Mouse (Mus musculus) embryonic facial prominence, embryonic 11.5 days (tissue): ENCODE results near the gene Pagr1a. TPM values are rescaled to one million over a fixed set of nuclear protein-coding genes. Genes with fewer than 3 reads are reported as not detected.

Source experiments
- ATAC-seq: fragments of 200-750 bp; cut with Nextera tagmentation; replicated peaks from 2 replicates; pipeline ENCODE4 v1.8.0; 2017; ENCODE audit warnings: low read depth; ENCODE audit not compliant: insufficient number of reproducible peaks, low FRiP score, low TSS enrichment
- DNase-seq: peaks from one replicate; pipeline ENCODE4 v3.0.0-alpha.2; 2015; ENCODE audit warnings: low spot score
- H3K27ac ChIP-seq: fragments of 300-500 bp; sonication (generic); replicated peaks from 2 replicates; pipeline ENCODE4 v1.5.1; 2014; ENCODE audit warnings: mild to moderate bottlenecking, low read depth, low read length, control low read depth
- H3K27me3 ChIP-seq: fragments of 300-500 bp; sonication (generic); 2 replicates; pipeline ENCODE4 v1.6.1; 2014; ENCODE audit warnings: mild to moderate bottlenecking, low read length, moderate library complexity, mixed read lengths; ENCODE audit not compliant: control insufficient read depth, insufficient read depth
- H3K36me3 ChIP-seq: fragments of 300-500 bp; sonication (generic); replicated peaks from 2 replicates; pipeline ENCODE4 v1.6.1; 2014; ENCODE audit warnings: low read depth, mild to moderate bottlenecking, low read length, moderate library complexity, mixed read lengths; ENCODE audit not compliant: control insufficient read depth, insufficient read depth
- H3K4me1 ChIP-seq: fragments of 300-500 bp; sonication (generic); 2 replicates; pipeline ENCODE4 v1.6.1; 2014; ENCODE audit warnings: low read length, mixed read lengths; ENCODE audit not compliant: control insufficient read depth, insufficient read depth
- H3K4me2 ChIP-seq: fragments of 300-500 bp; sonication (generic); 2 replicates; pipeline ENCODE4 v1.6.1; 2014; ENCODE audit warnings: low read depth, mild to moderate bottlenecking, control low read depth, low read length, moderate library complexity
- H3K4me3 ChIP-seq: fragments of 300-500 bp; sonication (generic); 2 replicates; pipeline ENCODE4 v1.5.1; 2014; ENCODE audit warnings: low read depth, low read length, control low read depth
- H3K9ac ChIP-seq: fragments of 300-500 bp; sonication (generic); replicated peaks from 2 replicates; pipeline ENCODE4 v1.6.1; 2014; ENCODE audit warnings: mild to moderate bottlenecking, control low read depth, low read length
- H3K9me3 ChIP-seq: fragments of 300-500 bp; sonication (generic); replicated peaks from 2 replicates; pipeline ENCODE4 v1.6.1; 2016; ENCODE audit warnings: mild to moderate bottlenecking, low read length, inconsistent platforms, mixed read lengths; ENCODE audit not compliant: control insufficient read depth
- WGBS: fragments of 180-500 bp; shearing (Covaris S2); extraction: QIAGEN DNeasy Blood & Tissue Kit; methylation state at CpG from one replicate; pipeline ENCODE4 v1.1.7; 2014; 5-methylcytosine and 5-hydroxymethylcytosine counted together
- polyA plus RNA-seq: library from polyadenylated mRNA; unstranded; fragments of >200 nt; fragmentation: Nextera tagmentation; extraction: Ambion mirVana; gene quantifications from 2 replicates; pipeline ENCODE4 v1.2.1, GENCODE M21; 2014

Gene Pagr1a
- polyA plus RNA-seq, 1 experiment from 2014 or later = 75.3 TPM

DNA sequence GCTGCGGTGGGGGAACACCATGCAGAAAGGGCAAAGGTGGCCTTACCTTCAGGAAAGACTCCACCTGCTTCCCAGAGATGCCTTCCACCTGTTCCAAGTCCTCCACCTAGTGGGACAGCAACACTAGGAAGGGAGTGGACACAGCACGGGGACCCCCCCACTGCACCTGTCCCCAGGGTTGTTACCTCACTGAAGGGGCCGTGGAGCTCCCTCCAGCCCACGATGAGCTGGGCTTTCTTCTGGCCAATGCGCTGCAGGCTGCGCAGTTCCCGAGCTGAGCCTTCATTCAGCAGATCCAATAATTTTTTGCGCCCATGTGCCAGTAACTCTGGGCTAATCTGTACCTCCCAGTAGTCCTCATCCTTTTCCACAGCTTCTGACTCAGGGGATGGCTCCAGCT lies 10.7 kb upstream of the Pagr1a start:
- H3K36me3 ChIP-seq = peaks cover 12% of the 10 kb centered on the region
- 71% methylated on average over 8 of the region's 8 CpGs for WGBS

GRCm38 (mm10) chr7:127026984-127027726 lies 10.0 kb upstream of the Pagr1a start, which contains the start of gene Maz:
Gene Maz, minus strand, starts transcription at chr7:127027037.
- peak; percentile 85 for ATAC-seq
- H3K9me3 ChIP-seq = no peaks in the 10 kb centered on the region
- WGBS = 1% methylated on average over 56 of the region's 63 CpGs
- no peaks in the 10 kb centered on the region for H3K27me3 ChIP-seq
- H3K4me1 ChIP-seq = peaks cover 16% of the 10 kb centered on the region
- H3K4me2 ChIP-seq = peak within 1 kb of the TSS; percentile 97
- H3K27ac ChIP-seq = peak within 1 kb of the TSS; percentile 98
- H3K36me3 ChIP-seq = peaks cover 6% of the 10 kb centered on the region
- H3K4me3 ChIP-seq = peak within 1 kb of the TSS; percentile 99
- peak within 1 kb of the TSS; percentile 100 for H3K9ac ChIP-seq
- DNase-seq = peak; percentile 100

More for the DNA sequence above, 10.7 kb upstream of the Pagr1a start:
- Histone ChIP-seq H3K9me3 (no peaks in the 10 kb centered on the region), H3K4me3 (peak overlapping the region; percentile 99), H3K27me3 (no peaks in the 10 kb centered on the region), H3K27ac (peak overlapping the region; percentile 53), H3K4me1 (peaks cover 15% of the 10 kb centered on the region), H3K4me2 (peak overlapping the region; percentile 32), H3K9ac (peak overlapping the region; percentile 51)
- DNase-seq (no peak), ATAC-seq (no peak)

GRCm38 (mm10) chr7:127026616-127026983 lies 9.4 kb upstream of the Pagr1a start:
- Histone ChIP-seq H3K9me3 (no peaks in the 10 kb centered on the region), H3K27ac (peak overlapping the region; percentile 98), H3K36me3 (peaks cover 6% of the 10 kb centered on the region), H3K4me2 (peak overlapping the region; percentile 97; the same call in 1 of the 2 replicates), H3K4me1 (peaks cover 16% of the 10 kb centered on the region), H3K27me3 (no peaks in the 10 kb centered on the region), H3K4me3 (peak overlapping the region; percentile 99), H3K9ac (peak overlapping the region; percentile 100)
- no CpG with 5 or more reads among the region's 48 CpGs for WGBS
- no peak for ATAC-seq
- DNase-seq = no peak

- Histone ChIP-seq H3K36me3 (peaks cover 6% of the 10 kb centered on the region), H3K9ac (peak overlapping the region; percentile 100), H3K27ac (peak overlapping the region; percentile 98), H3K4me3 (peak overlapping the region; percentile 99), H3K9me3 (no peaks in the 10 kb centered on the region), H3K4me2 (peak overlapping the region; percentile 97), H3K27me3 (no peaks in the 10 kb centered on the region), H3K4me1 (peaks cover 16% of the 10 kb centered on the region)
- peak; percentile 78 for DNase-seq
- ATAC-seq = peak; percentile 30
- 0% methylated on average over 18 of the region's 48 CpGs for WGBS
Observed at GRCm38 (mm10) chr7:127026161-127026600, 9.0 kb upstream of the Pagr1a start.

DNA sequence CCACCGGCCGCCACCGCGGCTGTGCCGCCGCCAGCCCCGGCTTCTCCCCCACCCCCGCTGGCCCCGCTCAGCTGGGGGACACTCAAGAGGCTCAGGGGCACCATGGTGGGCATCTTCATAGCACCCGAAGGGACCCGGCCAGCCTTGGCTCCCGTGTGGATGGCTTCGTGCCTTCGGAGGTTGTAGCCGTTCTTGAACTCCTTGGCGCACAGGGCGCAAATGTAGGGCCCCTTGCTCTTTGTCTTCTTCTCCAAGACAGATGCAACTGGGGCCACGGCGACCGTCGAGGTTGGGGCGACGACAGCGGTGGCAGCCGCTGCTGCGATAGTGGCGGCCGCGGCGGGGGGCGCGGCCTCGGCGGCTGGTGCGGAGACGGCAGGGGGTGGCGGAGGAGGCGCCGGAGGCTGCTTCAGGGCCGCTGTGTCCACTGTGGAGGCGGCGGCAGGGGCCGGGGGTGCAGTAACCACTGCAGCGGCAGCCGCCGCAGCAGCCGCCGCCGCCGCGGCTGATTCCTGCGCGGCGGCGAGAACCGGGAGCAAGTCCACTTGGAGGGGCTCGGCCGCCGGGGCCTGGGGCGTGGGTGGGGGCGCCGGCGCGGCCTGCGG lies 8.5 kb upstream of the Pagr1a start:
- Histone ChIP-seq H3K9me3 (no peaks in the 10 kb centered on the region), H3K4me1 (peaks cover 17% of the 10 kb centered on the region), H3K4me3 (peak overlapping the region; percentile 99), H3K27me3 (no peaks in the 10 kb centered on the region), H3K36me3 (peaks cover 6% of the 10 kb centered on the region), H3K27ac (peak overlapping the region; percentile 98), H3K9ac (peak overlapping the region; percentile 100), H3K4me2 (peak overlapping the region; percentile 97)
- ATAC-seq (no peak), DNase-seq (peak; percentile 34)
- WGBS = under 1% methylated on average over 53 of the region's 65 CpGs

- Histone ChIP-seq H3K4me2 (peak overlapping the region; percentile 97), H3K27me3 (no peaks in the 10 kb centered on the region), H3K36me3 (peaks cover 6% of the 10 kb centered on the region), H3K27ac (peak overlapping the region; percentile 98), H3K9me3 (no peaks in the 10 kb centered on the region), H3K4me3 (peak overlapping the region; percentile 99), H3K9ac (peak overlapping the region; percentile 100), H3K4me1 (peaks cover 18% of the 10 kb centered on the region)
- DNase-seq (peak; percentile 83), ATAC-seq (no peak)
- 2% methylated on average over 30 of the region's 30 CpGs for WGBS
Observed at GRCm38 (mm10) chr7:127024755-127025555, 7.8 kb upstream of the Pagr1a start.

DNA sequence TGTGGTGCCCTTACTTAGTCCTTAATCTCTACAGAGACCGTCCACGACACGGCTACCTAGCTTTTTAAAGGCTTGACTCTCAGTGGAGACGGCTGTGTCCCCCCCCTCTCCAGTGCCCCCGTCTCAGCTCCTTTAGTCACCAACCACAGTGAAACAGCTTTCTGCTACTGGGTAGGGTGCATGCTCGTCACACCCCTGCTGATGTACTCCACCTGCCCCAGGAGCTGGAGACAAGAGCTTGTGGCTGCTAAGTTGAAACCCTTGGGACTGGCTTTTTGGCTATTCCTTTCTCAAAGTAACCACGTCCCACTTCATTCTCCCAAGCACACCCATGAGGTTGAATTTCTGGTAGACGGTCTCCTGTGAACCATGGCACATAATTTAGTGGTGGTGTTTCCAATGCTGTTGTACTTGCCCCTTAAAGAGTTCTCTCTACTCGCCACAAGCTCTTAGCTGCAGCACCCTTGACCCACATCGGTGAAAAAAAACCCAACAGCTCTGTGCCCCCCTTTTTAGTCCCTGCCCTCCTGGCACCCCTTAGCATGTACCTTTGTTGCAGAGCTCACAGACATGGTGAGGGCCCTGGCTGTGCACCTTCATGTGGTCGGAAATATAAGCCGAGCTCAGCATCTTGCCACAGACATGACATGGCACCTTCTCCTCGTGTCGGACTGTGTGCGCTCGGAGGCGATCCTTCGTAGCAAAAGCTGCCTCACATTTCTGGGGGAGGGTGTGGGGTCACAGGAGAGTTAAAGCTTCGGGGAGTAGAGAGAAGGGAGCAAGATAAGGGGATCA lies 6.9 kb upstream of the Pagr1a start:
- H3K36me3 ChIP-seq = peaks cover 6% of the 10 kb centered on the region
- WGBS = 34% methylated on average over 19 of the region's 19 CpGs
- H3K4me2 ChIP-seq = peak overlapping the region; percentile 97
- peaks cover 18% of the 10 kb centered on the region for H3K4me1 ChIP-seq
- no peaks in the 10 kb centered on the region for H3K9me3 ChIP-seq
- no peak for DNase-seq
- no peaks in the 10 kb centered on the region for H3K27me3 ChIP-seq
- H3K9ac ChIP-seq = peak overlapping the region; percentile 100
- no peak overlapping the region for H3K27ac ChIP-seq
- ATAC-seq = no peak
- H3K4me3 ChIP-seq = peak overlapping the region; percentile 99
